Mouse (Mus musculus) CH12.LX (cell line): ENCODE results near the gene Epb41l2. TPM values are rescaled to one million over a fixed set of nuclear protein-coding genes. Genes with fewer than 3 reads are reported as not detected.

Experiments used
- DNase-seq: peaks from one replicate; pipeline ENCODE4 v3.0.0-alpha.2; 2013; ENCODE audit errors: extremely low read depth
- H3K27ac ChIP-seq: 2 replicates; pipeline ENCODE4 v1.5.1; 2012; ENCODE audit warnings: low read depth, mild to moderate bottlenecking, control low read depth, moderate library complexity; ENCODE audit not compliant: insufficient read depth
- H3K27me3 ChIP-seq: replicated peaks from 2 replicates; pipeline ENCODE3; 2012; ENCODE audit warnings: inconsistent platforms
- H3K36me3 ChIP-seq, 2 experiments: replicated peaks in 1 of 2; 2 replicates each; pipeline versions ENCODE3 to v1.6.1; 2012; ENCODE audit warnings: inconsistent platforms in 1 of 2, low read length in 1 of 2, mild to moderate bottlenecking in 1 of 2, mixed read lengths in 1 of 2, moderate library complexity in 1 of 2; ENCODE audit not compliant: control insufficient read depth in 1 of 2, insufficient read depth in 1 of 2
- H3K4me1 ChIP-seq, 2 experiments: 2 replicates each; pipeline ENCODE4 v1.6.1; 2012; ENCODE audit warnings: inconsistent platforms in 1 of 2, moderate library complexity in 1 of 2; ENCODE audit not compliant: insufficient read depth in 2 of 2, control insufficient read depth in 1 of 2
- H3K4me2 ChIP-seq: 2 replicates; pipeline ENCODE4 v1.6.1; 2012; ENCODE audit warnings: low read depth, mild to moderate bottlenecking, control low read depth; ENCODE audit not compliant: poor library complexity, insufficient read depth, severe bottlenecking
- H3K4me3 ChIP-seq, 3 experiments: fragments of 150-350 bp in 1 of 3; sonication (generic) in 1 of 3; replicated peaks in 1 of 3; 2 replicates each; pipeline versions ENCODE3 to v1.5.1; 2011 to 2012; ENCODE audit warnings: low read depth in 2 of 3, low read length in 2 of 3, mild to moderate bottlenecking in 2 of 3, moderate library complexity in 2 of 3, control low read depth in 1 of 3, improper control_type of control experiment in 1 of 3, inconsistent platforms in 1 of 3, mixed read lengths in 1 of 3; ENCODE audit not compliant: poor library complexity in 1 of 3
- H3K79me2 ChIP-seq: replicated peaks from 2 replicates; pipeline ENCODE4 v1.6.1; 2012; ENCODE audit warnings: mild to moderate bottlenecking, moderate library complexity; ENCODE audit not compliant: control insufficient read depth, poor library complexity, insufficient read depth, severe bottlenecking; ENCODE audit errors: extremely low read depth
- H3K9ac ChIP-seq: 2 replicates; pipeline ENCODE4 v1.6.1; 2012; ENCODE audit warnings: low read depth, mild to moderate bottlenecking, control low read depth, moderate library complexity; ENCODE audit not compliant: insufficient read depth
- H3K9me3 ChIP-seq: replicated peaks from 2 replicates; pipeline ENCODE3; 2012; ENCODE audit warnings: low read length, inconsistent platforms, mixed read lengths
- ELF1 ChIP-seq: IDR thresholded peaks from 2 replicates; pipeline ENCODE4 v1.6.1; 2014; ENCODE audit warnings: low read depth, mild to moderate bottlenecking, inconsistent platforms, low read length, improper control_type of control experiment
- EP300 ChIP-seq: IDR thresholded peaks from 2 replicates; pipeline ENCODE4 v1.6.1; 2011; ENCODE audit warnings: low read length, improper control_type of control experiment
- ETS1 ChIP-seq: conservative IDR thresholded peaks from 2 replicates; pipeline ENCODE4 v1.6.1; 2012; ENCODE audit warnings: low read depth, mild to moderate bottlenecking, inconsistent platforms, low read length, improper control_type of control experiment, moderate library complexity
- HCFC1 ChIP-seq: IDR thresholded peaks from 2 replicates; pipeline ENCODE4 v1.6.1; 2012; ENCODE audit warnings: low read depth, mild to moderate bottlenecking, inconsistent platforms, low read length, improper control_type of control experiment
- JUND ChIP-seq: conservative IDR thresholded peaks from 2 replicates; pipeline ENCODE4 v1.6.1; 2011; ENCODE audit warnings: low read depth, low read length, improper control_type of control experiment
- KAT2A ChIP-seq: IDR thresholded peaks from 2 replicates; pipeline ENCODE4 v1.6.1; 2012; ENCODE audit warnings: low read length, improper control_type of control experiment, inconsistent platforms; ENCODE audit not compliant: insufficient replicate concordance
- MAFK ChIP-seq: IDR thresholded peaks from 2 replicates; pipeline ENCODE4 v1.6.1; 2011; ENCODE audit warnings: low read length, improper control_type of control experiment; ENCODE audit not compliant: insufficient replicate concordance
- MAZ ChIP-seq: IDR thresholded peaks from 2 replicates; pipeline ENCODE4 v1.6.1; 2012; ENCODE audit warnings: low read depth, mild to moderate bottlenecking, inconsistent platforms, low read length, improper control_type of control experiment, moderate library complexity
- MEF2A ChIP-seq: IDR thresholded peaks from 2 replicates; pipeline ENCODE4 v1.6.1; 2014; ENCODE audit warnings: low read depth, mild to moderate bottlenecking, inconsistent platforms, low read length, improper control_type of control experiment, borderline replicate concordance
- MYC ChIP-seq: IDR thresholded peaks from 2 replicates; pipeline ENCODE4 v1.6.1; 2011; ENCODE audit warnings: low read depth, mild to moderate bottlenecking, improper control_type of control experiment, low read length
- POLR2A ChIP-seq: IDR thresholded peaks from 2 replicates; pipeline ENCODE4 v1.6.1; 2011; ENCODE audit warnings: low read depth, mild to moderate bottlenecking, improper control_type of control experiment, low read length
- RAD21 ChIP-seq: IDR thresholded peaks from 2 replicates; pipeline ENCODE4 v1.6.1; 2011; ENCODE audit warnings: low read depth, mild to moderate bottlenecking, low read length, improper control_type of control experiment, moderate library complexity
- RCOR1 ChIP-seq: conservative IDR thresholded peaks from 2 replicates; pipeline ENCODE4 v1.6.1; 2012; ENCODE audit warnings: low read depth, mild to moderate bottlenecking, inconsistent platforms, low read length, improper control_type of control experiment
- SIN3A ChIP-seq: IDR thresholded peaks from 2 replicates; pipeline ENCODE4 v1.6.1; 2012; ENCODE audit warnings: low read length, improper control_type of control experiment, inconsistent platforms
- SMC3 ChIP-seq: IDR thresholded peaks from 2 replicates; pipeline ENCODE4 v1.6.1; 2011; ENCODE audit warnings: low read depth, low read length, improper control_type of control experiment
- TBP ChIP-seq: conservative IDR thresholded peaks from 2 replicates; pipeline ENCODE4 v1.6.1; 2011; ENCODE audit warnings: low read depth, low read length, improper control_type of control experiment
- UBTF ChIP-seq: IDR thresholded peaks from 2 replicates; pipeline ENCODE4 v1.6.1; 2012; ENCODE audit warnings: low read depth, mild to moderate bottlenecking, inconsistent platforms, low read length, improper control_type of control experiment, moderate library complexity
- USF1 ChIP-seq: IDR thresholded peaks from 2 replicates; pipeline ENCODE4 v1.6.1; 2014; ENCODE audit warnings: low read depth, mild to moderate bottlenecking, inconsistent platforms, low read length, improper control_type of control experiment
- USF2 ChIP-seq: conservative IDR thresholded peaks from 2 replicates; pipeline ENCODE4 v1.6.1; 2011; ENCODE audit warnings: low read depth, low read length, improper control_type of control experiment
- ZC3H11A ChIP-seq: IDR thresholded peaks from 2 replicates; pipeline ENCODE4 v1.6.1; 2012; ENCODE audit warnings: low read depth, mild to moderate bottlenecking, inconsistent platforms, low read length, improper control_type of control experiment
- ZKSCAN1 ChIP-seq: IDR thresholded peaks from 2 replicates; pipeline ENCODE4 v1.6.1; 2012; ENCODE audit warnings: low read depth, inconsistent platforms, low read length, improper control_type of control experiment, borderline replicate concordance
- ZMIZ1 ChIP-seq: IDR thresholded peaks from 2 replicates; pipeline ENCODE4 v1.6.1; 2012; ENCODE audit warnings: low read depth, mild to moderate bottlenecking, inconsistent platforms, low read length, improper control_type of control experiment
- dilution Hi-C: fragments of 300-500 bp; cut with MboI; formaldehyde crosslinking; loops from 2 replicates; pipeline ENCODE4 v1.14.3; 2020; ENCODE audit warnings: low sequenced_read_pairs; ENCODE audit not compliant: extremely low pct_unique_long_range_greater_than_20kb, extremely low pct_ligation_motif_present
- in situ Hi-C: fragments of 300-500 bp; cut with MboI; formaldehyde crosslinking; loops from 3 replicates; pipeline ENCODE4 v1.14.3; 2019; ENCODE audit warnings: low sequenced_read_pairs, low pct_ligation_motif_present, low pct_unique_long_range_greater_than_20kb, mixed read lengths
- polyA plus RNA-seq: library from polyadenylated mRNA; unstranded; fragments of >175 nt; gene quantifications from 2 replicates; pipeline ENCODE4 v1.2.1, GENCODE M21; 2012; ENCODE audit warnings: low read depth; ENCODE audit not compliant: insufficient read length
- total RNA-seq, 2 experiments: library from RNA; depleted of rRNA; stranded (reverse); fragments of 300-350 nt in 1 of 2; fragments of >200 nt in 1 of 2; gene quantifications; 2 replicates each; pipeline ENCODE4 v1.2.3; 2012 to 2014

Gene Epb41l2
- total and polyA plus RNA-seq, 3 experiments, result 24.3 to 71.2 (median 28.4) TPM

- TF ChIP-seq HCFC1 (no peak), UBTF (0 out of 2 replicates have a peak, but pooled peaks have one; percentile 37), POLR2A (no peak), MEF2A (no peak), RAD21 (no peak), ELF1 (peak; percentile 33; the same call in 1 of the 2 replicates), ZMIZ1 (no peak), MAZ (no peak), TBP (no peak; the same call in 1 of the 2 replicates), USF1 (no peak)
- TF ChIP-seq, all 38 proteins: peak for 6
Measured at GRCm38 (mm10) chr10:25366691-25367090, 7.1 kb downstream of the Epb41l2 start (continued).

- in situ Hi-C loops (loop anchor here (5.0 kb wide), 1 partner anchor 77 kb away; no protein-coding TSS in a partner anchor), dilution Hi-C loops (no loop called here)
- DNase-seq, result no peak
- H3K27ac ChIP-seq, result no peak overlapping the region
- H3K9me3 ChIP-seq, result no peaks in the 10 kb centered on the region
- no peak overlapping the region for H3K4me2 ChIP-seq
- TF ChIP-seq SMC3 (no peak), EP300 (no peak), MAFK (no peak), ELF1 (no peak), ZKSCAN1 (no peak), UBTF (no peak), USF2 (no peak), MEF2A (no peak), SIN3A (no peak), MYC (no peak), ETS1 (no peak), ZMIZ1 (no peak), RCOR1 (no peak), POLR2A (no peak), JUND (no peak), KAT2A (no peak), ZC3H11A (no peak)
- H3K9ac ChIP-seq, result no peak overlapping the region
- no peaks in the 10 kb centered on the region for H3K27me3 ChIP-seq
- peaks cover 12% of the 10 kb centered on the region for H3K79me2 ChIP-seq
- H3K4me3 ChIP-seq, result no peak overlapping the region
- peaks cover 5 to 87% of the 10 kb centered on the region in 2 experiments; a peak in 3 of 4 replicates for H3K4me1 ChIP-seq
- H3K36me3 ChIP-seq, result peaks cover 0 to 13% of the 10 kb centered on the region in 2 experiments
Measured at GRCm38 (mm10) chr10:25368928-25369327, 9.3 kb downstream of the Epb41l2 start.
